Mouse (Mus musculus) adipose tissue, adult 10 weeks (tissue): ENCODE data around the gene Spert. TPM values are rescaled to one million over a fixed set of nuclear protein-coding genes. Genes with fewer than 3 reads are reported as not detected.

Experiments
- polyA plus RNA-seq: library from polyadenylated mRNA; stranded (reverse); fragments of 350-450 nt; fragmentation: Illumina TruSeq; extraction: RNeasy Lipid Tissue Mini Kit (QIAGEN cat#74804); gene quantifications from one replicate; pipeline ENCODE4 v1.2.3, GENCODE M21; 2014; ENCODE audit warnings: low read depth, low replicate concordance

Gene Spert
- 16.6 TPM for polyA plus RNA-seq

GRCm38 (mm10) chr14:75592978-75593377, at the start of gene Spert:
TSS of gene Spert (minus strand) at chr14:75593116.

GRCm38 (mm10) chr14:75642080-75642479, 49.2 kb upstream of the Spert start, which contains the start of gene Erich6b:
TSS of gene Erich6b (plus strand) at chr14:75642259.

Other genes with a start within 250 kb of the Spert start
- gene Siah3, start 137.1 kb downstream of the Spert start, polyA plus RNA-seq: 0.06 TPM
- gene Erich6b, start 49.1 kb upstream of the Spert start, polyA plus RNA-seq: not detected
- gene Cog3, start 161.4 kb upstream of the Spert start, polyA plus RNA-seq: 25.0 TPM
- gene Slc25a30, start 193.9 kb upstream of the Spert start, polyA plus RNA-seq: 24.5 TPM